Mouse (Mus musculus): Measurements from ENCODE around the gene Tmod4.

Tmod4 gene

GRCm38 (mm10) chr3:95139586-95140288 is 15.5 kb downstream of the Tmod4 start:
- peak; percentile 18 to 49 for DNase-seq

- DNase-seq = peak in 1 of 2 experiments; percentile 12
Observed at GRCm38 (mm10) chr3:95140289-95140595, 16.0 kb downstream of the Tmod4 start.

DNA sequence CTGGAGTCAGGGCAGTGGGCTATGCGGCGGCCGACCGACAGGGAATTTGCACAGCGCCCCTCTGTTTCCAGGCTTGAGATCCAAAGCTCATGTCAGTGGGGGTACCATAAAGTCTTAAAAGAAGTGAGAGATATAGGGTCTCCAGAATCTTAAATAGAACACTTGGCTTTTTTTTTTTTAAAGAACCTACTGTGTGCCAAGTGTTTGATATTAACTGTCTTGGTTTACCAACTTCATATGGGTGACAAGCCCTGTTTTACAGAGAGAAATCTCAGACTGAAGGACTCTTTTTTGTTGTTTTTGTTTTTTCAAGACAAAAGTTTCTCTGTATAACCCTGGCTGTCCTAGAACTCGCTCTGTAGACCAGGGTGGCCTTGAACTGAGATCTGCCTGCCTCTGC is 16.5 kb downstream of the Tmod4 start:
- no peak for DNase-seq

GRCm38 (mm10) chr3:95141474-95141873 is 17.2 kb downstream of the Tmod4 start:
- DNase-seq = peak; percentile 56 to 66

DNA sequence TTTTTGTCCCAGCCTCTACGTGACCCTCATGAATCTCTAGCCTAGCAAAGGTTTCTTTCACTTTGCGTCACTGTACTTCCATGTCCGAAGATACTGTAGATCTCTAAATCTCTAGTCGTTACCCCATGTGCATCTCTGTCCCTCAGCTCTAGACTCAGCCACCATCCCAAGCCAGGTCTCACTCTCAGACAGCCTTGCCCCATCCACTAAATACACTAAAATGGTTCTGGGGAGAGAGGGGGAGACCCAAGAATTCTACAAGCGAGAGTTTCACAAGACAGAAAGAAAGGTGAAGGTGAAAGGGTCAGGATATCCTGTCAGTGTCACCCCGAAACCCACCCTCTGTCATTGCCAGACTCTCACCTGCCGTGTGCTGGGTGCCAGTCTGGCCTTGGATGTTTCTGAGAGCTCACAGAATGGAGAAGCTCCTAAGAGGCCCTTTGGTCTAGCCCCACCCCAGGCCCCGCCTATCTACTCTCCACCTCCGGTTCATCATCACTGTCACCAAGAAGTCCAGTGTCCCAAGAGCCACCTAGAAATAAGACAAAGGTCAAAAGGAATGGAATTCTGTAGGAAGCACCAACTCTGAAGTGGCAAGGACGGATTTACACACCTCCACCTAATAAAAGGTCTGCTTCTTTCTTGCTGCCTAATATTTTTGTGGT is 17.8 kb downstream of the Tmod4 start, which contains the start of gene Tnfaip8l2:
TSS of gene Tnfaip8l2 (minus strand) at position 409 of the 665 bp plus-strand sequence.
- peak; percentile 69 to 79 for DNase-seq

DNA sequence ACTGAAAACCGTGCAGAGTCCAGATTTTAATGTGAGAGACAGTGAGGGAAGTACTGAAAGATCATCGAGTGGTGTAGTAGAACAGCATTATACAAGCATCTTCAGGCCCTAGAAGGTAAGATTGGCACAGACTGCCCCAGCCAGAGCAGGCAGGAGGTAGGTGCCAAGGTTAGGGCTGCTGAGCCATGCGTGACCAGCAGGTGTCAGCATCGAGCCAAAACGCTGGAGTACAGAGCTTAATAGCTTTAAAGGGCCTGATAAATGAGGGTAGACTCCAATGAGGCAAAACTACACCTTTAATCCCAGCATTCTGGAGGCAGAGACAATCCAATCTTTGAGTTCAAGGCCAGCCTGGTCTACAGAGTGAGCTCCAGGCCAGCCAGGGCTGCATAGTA is 18.3 kb downstream of the Tmod4 start:
- peak; percentile 75 to 91 for DNase-seq

DNA sequence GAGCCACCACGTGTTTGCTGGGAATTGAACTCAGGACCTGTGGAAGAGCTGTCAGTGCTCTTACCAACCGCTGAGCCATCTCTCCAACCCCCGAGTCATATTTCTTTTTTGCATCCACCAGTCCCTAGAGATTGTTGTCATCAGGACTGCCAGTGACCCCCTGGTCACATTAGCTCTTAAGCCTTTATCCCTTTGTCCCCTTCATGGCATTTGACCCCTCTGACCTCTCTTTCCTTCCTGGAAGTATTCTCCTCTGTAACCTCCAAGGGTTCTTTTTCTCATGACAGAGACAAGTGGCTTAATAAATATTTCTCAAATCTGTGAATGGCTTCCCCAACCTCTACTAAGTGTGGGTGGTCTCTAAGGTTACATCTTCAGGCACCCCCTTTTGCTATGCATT is 23.6 kb downstream of the Tmod4 start:
- DNase-seq = no peak

- DNase-seq = peak; percentile 50 to 72
Observed at GRCm38 (mm10) chr3:95153874-95154273, 29.6 kb downstream of the Tmod4 start.

DNA sequence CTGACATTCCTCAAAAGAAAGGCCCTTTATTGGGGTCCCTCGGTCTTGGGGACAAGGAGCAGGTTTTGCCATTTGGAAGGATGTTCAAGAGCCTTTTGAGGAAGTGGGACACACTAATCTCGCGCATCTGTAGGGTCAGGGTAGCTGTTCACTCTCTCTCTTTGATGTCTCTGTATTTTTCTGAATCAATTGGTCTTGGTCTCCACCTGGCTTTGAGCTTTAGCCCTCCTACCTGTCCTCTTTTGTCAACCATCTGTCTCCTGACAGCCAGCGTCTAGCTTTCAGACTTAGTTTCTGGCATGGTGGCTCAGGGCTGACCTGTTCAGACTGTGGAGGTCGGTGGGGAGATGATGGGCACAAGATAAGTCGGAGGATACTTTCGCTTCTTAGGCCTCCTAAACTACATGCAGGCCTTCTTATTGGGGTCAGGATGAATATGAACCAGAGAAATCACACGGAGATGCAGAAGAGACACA is 35.3 kb downstream of the Tmod4 start:
- no peak for DNase-seq

DNA sequence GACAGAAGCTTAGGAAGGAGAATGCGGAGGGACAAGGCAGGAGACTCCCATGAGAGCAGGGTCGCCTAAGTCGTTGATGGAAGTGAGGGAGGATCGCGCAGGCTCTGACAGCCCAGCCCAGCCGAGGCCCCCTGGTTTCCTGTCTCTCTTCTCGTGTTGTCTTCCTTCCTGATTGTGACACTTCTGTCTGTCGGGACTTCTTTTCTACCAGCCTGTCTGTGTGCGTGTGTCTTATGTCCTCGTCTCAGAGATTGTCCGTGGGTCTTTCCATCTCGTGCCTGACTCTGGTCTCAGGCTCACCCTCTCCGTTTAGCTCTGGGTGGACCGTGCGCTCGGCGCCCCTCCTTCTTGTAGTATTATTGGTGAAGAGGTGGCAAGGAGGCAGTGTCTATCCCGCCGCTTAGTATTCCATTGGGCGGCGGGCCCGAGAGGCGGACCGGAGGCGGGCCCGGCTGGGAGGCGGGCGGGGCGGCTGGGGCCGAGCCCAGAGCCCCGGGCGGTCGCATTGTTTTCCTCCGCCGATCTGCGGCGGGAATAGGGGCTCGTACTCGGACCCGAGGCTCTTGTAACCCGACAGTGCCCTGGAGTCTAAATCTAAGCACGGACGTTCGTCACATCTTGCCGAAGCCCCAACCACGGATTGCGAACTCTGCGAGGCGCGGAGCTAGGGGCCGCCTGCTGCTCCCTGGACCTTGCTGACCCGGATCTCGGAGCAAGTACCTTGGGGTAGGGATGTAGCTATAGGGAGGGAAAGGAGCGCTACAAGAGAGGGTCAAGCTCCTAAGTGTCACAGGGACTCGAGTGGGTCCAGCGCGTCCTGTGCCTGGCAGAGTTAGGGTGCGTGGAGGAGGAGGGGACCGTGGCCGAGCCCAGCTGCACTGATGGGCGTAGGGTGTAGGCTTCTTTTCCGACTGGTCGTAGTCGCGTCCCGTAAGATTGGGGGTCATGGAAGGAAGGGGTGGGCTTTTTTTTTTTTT is 36.0 kb downstream of the Tmod4 start, which contains the start of gene Sema6c:
TSS of gene Sema6c (plus strand) at position 471 of the 977 bp plus-strand sequence.
- peak; percentile 74 to 83 for DNase-seq

DNA sequence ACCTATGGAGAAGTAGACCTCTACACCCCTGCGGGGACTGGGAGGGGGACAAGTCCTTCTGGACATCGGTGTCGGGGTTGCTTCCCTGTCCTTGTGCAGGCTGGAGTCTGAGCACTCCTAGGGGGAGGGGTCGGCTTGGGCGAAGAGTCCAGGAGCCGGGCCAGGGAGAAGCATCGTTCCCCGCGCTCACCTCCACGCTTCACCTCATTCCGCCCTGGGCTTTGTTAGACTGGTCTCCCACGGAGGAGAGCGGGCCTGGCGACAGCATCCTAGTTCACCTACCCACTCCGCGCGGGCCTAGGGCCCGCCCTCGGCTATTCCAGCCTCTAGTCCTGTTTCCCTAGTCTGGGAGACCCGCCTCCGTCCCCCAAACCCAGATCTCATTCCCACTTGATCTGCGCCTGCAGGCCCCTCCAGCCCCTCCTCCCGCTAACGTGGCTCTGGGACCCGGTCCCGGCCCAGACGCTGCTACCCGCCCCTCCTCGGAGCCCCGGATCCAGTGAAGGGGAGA is 36.8 kb downstream of the Tmod4 start:
- DNase-seq = peak in 1 of 2 experiments; percentile 12

- DNase-seq = no peak
Observed at GRCm38 (mm10) chr3:95161618-95162344, 37.5 kb downstream of the Tmod4 start.

DNA sequence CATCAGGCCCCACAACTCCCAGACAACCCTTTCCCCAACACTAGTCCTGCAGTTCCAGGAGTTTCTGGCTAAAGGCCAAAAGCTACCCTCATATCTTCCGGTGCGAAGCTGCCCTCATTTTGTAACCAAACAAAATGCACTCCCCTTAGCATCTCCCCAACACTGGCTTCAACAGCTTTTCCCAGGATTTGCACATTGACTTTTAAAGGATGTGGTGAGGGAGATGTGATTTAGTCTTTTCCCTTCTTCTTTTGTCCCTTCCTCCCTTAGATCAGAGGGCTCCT is 38.0 kb downstream of the Tmod4 start:
- DNase-seq = no peak

DNA sequence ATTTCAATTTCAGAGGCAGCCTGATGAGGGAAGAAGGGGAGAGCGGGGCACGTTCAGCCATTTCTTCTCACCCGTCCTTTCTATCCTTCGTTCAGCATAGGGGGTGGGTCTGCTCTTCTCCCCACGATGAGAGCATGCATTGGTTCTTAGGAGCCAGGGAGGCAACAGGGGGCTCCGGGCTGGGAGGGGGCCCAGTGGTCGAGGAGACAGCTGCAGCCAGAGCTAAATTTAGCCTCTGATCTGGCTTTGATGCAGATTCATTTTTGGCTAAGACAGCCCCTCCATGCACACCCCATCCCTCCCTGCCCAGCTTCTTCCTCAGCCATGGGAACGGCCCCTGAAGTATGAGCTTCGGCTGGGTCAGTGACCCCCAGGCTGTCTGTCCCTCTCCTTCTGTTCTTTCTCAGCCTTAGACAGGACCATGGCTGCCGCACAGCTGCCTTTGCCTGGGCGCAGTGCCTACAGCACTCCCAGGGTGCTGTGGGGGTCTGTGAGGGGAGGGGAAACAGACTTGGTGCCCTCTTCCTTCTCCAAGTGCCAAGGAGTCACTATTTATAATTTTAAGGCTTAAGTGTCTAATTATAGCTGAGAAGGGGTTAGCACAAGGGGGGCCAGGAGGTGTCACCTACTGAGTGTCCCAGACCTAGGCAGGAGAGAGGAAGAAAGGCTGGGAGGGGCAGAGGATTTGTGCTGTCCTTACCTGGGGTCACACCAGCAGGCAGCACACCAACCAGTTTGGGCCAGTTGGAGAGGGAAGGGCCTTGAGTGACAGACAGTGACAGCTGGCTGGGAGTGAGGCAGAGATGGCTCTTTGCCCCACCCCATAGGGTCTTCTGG is 39.4 kb downstream of the Tmod4 start:
- no peak for DNase-seq

DNA sequence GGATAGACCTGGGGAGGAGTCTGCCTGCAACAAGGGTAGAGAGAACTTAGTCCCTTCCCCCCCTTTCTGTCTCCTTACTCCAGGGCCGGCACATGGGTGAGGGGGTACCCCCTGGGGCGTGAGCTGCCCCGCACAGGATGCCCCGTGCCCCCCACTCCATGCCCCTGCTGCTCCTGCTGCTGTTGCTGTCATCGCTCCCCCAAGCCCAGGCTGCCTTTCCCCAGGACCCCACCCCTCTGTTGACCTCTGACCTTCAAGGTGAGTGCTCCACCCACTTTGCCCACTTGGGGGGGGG is 39.9 kb downstream of the Tmod4 start:
- no peak for DNase-seq

DNA sequence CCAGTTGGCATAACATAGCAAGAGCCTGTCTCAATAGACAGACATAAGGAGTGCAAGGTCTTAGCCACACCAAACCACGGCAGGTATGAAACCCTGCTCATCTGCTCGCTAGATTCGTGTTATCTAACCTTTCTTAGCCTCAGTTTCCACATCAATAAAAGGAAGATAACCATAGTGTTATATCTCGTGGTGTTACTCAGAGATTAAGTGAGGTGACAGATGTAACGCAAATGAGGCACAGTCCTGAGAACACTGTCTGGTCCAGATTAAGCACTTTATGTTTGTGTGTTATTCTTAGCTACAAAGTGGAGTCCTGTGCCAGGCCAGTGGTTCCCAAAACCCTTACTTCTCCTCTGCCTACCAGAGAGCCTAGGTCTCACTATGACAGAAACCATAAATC is 40.6 kb downstream of the Tmod4 start:
- DNase-seq = no peak

DNA sequence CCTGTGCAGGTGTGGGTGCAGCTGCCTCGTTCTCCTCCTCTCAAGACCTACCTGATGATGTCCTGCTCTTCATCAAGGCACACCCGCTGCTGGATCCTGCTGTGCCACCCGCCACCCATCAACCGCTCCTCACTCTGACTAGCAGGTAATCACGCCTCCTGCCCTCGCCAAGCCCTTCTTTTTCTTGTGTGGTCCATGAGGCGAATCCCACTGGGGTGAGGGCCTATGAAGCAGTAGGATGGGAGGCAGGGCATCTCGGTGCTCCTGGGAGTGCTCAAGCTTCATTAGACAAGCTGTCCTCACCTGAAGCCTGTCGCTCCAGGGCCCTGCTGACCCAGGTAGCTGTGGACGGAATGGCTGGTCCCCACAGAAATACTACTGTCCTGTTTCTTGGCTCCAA is 45.7 kb downstream of the Tmod4 start:
- no peak for DNase-seq

DNA sequence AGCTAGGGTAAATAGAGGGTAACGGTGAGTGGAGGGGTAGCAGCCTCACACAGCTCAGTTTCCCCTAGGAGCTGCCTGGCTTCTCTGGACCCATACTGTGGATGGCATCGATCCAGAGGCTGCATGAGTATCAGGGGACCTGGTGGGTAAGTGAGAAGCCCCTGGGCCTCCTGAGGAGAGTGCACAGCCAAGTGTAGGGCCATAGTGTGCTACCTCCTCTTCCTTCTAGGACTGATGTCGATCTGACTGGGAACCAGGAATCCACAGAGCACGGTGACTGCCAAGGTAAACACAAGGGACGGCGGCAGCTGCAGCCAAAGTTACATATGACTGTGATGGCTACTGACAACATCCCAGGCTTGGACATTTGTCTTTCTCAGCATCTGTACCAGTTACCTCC is 46.8 kb downstream of the Tmod4 start:
- no peak for DNase-seq

GRCm38 (mm10) chr3:95172526-95173255 is 48.4 kb downstream of the Tmod4 start:
- no peak for DNase-seq

GRCm38 (mm10) chr3:95173256-95173949 is 49.1 kb downstream of the Tmod4 start:
- peak in 1 of 2 experiments; percentile 15 for DNase-seq
